Mouse (Mus musculus) embryo, embryonic 9.5 days (tissue): Measurements from ENCODE around the gene Pitpnc1.
"Not testable (repeated sequence)": the region's sequence is repeated elsewhere in the genome, so short reads cannot be mapped to it uniquely, and the experiment has no call there.

ENCODE experiments used
- DNase-seq: peaks from one replicate; pipeline ENCODE4 v3.0.0-alpha.2; 2017; ENCODE audit errors: extremely low spot score

The Pitpnc1 gene

DNA sequence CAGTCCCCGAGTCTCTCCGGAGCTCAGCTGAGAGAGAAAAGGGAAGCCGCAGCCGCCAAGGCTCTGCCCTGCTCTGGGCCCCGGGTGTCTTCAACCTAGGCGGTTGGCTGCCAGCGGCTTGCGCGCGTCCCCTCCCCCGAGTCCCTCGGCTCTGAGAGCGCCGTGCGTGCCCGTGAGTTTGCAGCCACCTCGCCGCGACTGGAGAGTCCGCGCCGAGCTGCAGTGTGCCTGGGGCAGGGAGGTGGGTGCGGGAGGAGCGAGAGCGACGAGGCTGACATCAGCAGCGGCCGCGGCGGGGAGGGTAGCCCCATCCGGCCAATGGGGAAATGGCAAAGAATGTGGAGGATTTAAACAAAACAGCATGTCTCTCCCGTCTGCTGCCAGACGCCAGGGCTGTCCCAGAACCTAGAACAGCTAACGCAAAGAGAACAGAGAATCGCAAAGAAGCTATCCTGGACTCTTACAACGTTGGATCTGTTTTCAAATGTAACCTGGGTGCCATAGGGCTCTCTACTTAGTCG is at the start of gene Pitpnc1:
TSS of gene Pitpnc1 (minus strand) at position 179 of the 521 bp plus-strand sequence.
- peak; percentile 89 for DNase-seq

DNA sequence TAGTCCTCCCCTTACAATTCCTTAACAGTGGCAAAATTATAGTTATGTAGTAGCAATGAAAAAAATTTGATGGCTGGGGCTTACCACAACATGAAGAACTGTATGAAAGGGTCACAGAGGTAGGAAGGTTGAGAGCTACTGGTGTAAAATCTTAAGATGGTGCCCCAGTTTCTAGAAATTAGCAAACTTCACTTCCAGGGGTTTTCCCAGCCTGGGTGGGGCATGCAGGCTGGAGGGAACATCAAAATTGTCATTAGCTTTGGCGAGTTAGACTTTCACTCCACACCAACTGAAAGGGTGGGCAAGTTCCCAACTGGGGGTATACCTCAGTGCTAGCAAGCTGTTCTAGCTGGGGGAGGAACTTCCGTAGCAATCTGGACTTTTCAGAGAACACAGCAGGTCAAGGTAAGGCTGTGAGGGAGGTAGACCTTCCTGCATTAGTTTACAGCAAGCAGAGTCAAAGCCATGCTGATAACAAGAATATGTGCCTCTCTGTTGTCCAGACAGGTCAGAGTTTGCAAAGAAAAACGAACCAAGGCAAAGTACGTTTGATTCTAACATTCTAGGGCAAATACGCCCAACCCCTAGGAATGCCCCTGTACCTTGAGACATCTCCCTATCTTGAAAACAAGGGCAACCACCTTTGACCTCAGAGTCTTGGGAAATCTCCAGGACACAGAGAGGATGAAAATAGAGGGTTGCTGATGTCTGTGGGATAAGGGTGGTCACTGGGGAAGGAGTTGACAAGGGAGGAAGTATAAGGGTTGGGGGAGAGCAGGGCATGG is 48.3 kb upstream of the Pitpnc1 start:
- no peak for DNase-seq

DNA sequence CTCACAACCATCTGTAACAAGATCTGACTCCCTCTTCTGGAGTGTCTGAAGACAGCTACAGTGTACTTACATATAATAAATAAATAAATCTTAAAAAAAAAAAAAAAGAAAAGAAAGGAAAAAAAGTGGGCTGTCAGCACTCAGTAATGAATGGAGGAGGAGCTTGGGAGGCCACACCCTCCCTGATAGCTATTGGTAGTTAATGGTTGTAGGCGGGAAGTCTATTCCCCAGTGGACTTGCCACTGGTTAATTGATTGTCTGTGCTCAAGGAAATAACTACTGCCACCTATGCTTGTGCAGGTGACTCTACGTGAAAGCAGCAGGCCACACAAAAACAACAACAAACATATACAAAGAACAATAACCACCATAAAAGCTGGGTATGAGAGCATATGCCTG is 45.9 kb upstream of the Pitpnc1 start:
- DNase-seq: no peak

DNA sequence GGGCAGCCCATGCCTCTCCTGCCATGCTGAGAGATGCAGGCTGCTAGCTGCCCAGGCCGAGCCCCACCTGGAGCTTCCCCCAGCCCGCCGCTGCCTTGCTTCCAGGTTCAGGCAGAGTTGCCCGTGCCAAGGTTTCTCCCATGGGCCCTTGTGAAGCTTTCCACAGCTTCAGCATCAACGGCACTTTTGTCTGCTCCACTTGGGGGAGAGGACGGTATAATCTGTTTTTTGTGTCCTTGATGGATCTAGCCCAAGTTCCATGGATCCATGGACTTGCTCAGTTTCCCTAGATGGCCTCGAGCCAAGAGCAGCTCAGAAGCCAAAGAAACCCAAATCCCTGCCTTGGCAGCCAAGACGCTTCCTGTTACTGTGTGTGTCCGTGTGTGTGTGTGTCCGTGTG is 42.5 kb upstream of the Pitpnc1 start:
- DNase-seq: no peak

DNA sequence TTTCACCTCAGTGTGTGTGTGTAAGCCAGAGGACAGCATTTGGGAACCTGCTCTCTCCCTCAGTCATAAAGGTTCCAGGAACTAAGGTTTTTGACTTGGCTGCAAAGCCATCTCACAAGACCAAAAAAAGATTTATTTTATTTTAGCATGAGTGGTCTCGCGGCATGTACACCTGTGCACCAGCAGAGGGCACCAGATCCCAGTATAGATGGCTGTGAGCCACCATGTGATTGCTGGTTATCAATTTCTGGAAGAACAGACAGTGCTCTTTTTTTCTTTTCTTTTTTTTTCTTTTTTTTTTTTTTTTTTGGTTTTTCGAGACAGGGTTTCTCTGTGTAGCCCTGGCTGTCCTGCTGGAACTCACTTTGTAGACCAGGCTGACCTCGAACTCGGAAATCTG is 41.5 kb upstream of the Pitpnc1 start:
- peak; percentile 47 for DNase-seq

DNA sequence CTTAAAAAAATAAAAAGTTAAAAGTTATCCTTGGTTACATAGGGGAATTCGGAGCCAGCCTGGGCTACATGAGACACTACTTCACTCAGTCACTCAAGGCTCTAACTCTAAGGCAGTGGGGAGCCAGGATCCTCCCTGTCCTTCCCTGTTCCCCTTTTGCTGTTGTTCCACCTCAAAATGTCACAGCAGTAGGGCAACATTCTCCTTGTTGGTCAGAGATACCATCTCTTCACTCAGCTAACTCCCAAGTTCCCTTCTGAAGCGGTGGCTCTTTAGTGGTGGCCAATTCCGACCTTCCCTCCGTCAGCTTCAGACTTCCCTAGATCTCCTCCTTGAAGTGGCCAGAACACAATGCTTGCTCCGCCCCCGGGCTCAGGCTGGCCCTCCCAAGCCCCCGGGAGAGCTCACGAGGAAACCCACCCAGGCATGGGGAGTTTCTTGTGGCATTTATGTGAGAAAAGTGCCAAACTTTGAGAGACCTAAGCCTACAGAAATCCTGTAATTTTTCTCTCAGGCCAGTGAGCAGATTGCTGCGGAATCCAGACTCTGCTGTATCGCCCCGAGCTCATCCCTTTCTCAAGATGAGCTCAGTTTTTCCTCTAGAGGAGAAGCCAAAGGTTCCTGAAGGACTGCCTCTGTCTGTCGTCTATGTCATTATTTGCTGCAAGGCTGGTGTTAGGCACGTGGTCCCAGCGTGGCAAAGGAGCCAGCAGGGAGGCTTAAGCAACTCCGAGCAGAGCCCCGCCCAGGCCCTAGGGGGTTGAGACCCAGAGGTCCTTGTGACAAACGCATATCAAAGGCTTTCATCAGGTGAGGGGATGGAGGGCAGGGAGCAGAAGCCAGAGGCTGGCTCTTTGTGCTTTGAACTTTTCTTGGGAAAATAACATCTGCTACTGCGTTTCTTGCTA is 40.1 kb upstream of the Pitpnc1 start:
- peak; percentile 51 for DNase-seq

DNA sequence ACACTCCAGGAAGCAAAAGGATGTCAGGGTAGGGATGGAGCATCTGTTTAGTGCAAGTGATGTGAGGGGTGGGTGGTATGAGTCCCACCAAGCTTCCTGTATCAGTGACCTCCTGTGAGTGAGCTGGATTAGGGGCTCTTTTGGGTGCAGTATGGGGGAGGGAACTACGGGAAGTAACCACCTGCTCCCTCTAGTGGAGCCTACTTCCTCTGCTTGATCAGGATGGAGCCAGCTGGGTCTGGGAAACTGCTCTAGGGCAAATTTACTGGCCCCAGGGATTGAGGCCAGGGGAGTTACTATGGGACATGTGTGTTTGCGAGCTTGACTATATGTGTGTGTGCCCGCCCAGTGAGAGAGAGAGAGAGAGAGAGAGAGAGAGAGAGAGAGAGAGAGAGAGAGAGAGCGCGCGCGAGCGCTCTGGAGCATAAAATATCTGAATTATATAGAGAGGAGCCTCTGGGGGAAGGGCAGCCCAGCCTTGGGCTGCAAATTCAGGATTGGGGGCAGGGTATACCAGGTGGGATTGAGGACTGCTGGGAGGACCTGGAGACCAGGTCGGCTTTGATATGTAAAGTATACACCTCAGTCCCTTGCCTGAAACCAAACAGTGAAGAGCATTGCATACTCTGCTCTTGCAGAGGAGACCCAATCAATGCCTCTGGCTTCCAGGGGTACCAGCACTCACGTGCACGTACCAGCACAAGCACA is 39.3 kb upstream of the Pitpnc1 start:
- DNase-seq: peak; percentile 41

DNA sequence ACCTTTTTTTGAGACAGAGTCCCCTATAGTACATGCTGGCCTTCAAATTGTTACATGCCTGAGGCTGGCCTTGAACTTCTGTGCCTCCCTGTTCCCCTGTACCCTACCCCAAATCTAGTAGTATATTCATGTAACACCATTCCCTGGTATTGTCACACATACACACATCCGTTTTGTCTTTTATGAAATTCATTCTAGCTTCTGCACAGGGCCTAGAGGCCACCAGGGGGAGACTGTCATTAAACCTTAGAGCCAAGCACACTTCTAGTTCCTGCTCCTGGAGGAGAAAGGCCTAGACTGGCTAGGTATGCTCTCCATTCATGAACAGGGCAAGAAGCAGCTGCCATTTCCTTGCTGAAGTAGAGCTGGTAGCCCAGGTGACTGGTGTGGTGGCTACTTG is 35.8 kb upstream of the Pitpnc1 start:
- DNase-seq: no peak

DNA sequence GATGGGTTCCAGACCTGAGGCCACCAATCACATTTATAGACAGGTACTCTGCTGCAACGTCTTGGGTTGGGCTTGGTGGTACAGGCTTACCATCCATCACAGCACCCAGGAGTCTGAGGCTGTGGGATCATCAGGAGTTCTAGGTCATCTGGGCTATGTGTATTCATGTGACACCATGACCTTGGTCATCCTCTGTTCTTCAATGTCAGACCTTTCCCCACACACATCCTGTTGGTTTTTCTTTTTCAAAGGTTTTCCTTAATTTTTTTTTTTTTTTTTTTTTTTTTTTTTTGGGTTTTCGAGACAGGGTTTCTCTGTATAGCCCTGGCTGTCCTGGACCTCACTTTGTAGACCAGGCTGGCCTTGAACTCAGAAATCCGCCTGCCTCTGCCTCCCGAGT is 33.9 kb upstream of the Pitpnc1 start:
- not testable (repeated sequence) for DNase-seq

DNA sequence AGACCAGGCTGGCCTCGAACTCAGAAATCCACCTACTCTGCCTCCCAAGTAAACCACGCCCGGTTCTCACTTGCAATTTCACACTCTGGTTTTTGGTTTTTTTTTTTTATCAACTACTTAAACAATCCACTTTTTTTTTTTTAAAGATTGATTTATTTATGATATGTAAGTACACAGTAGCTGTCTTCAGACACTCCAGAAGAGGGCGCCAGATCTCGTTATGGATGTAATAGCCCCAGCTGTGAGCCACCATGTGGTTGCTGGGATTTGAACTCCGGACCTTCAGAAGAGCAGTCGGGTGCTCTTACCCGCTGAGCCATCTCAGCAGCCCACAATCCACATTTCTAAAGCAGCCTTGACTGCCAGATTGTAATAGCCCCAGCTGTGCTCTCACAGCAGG is 32.3 kb upstream of the Pitpnc1 start:
- DNase-seq: no peak

DNA sequence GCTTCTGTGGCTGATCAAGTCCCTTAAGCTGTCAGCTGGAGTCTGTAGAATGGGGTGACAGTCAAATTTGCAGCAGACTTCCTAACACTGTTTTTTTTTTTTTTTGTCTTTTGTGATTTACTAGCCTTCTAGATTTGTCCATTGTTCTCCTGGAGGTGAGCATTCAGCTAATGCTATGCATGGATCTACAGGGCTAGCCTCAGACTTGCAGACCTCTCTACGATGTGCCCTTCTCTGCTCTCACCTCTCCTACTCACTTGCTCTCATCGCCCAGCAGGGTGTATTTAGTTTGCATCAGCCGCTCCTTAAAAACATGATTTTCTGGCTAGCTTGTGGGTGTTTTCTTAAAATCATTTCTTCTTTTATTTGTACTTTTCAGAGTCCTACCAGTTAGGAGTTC is 13.8 kb upstream of the Pitpnc1 start:
- no peak for DNase-seq

DNA sequence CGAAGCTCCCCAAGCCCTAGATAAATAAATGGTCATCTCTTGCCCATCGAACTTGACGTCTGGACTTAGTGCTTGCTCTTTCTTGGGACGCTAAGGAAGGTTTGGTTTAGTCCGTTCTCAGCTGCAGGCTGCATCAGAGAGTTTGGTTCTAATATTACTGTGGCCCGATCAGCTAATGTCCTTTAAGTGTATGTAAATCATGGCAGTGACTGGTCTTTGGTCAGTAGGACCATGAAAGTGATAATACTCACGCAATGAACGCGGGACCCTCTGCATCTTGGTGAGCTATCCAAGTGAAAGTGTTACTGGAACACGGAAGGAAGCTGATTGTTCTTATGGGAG is 9.3 kb upstream of the Pitpnc1 start:
- DNase-seq: no peak

DNA sequence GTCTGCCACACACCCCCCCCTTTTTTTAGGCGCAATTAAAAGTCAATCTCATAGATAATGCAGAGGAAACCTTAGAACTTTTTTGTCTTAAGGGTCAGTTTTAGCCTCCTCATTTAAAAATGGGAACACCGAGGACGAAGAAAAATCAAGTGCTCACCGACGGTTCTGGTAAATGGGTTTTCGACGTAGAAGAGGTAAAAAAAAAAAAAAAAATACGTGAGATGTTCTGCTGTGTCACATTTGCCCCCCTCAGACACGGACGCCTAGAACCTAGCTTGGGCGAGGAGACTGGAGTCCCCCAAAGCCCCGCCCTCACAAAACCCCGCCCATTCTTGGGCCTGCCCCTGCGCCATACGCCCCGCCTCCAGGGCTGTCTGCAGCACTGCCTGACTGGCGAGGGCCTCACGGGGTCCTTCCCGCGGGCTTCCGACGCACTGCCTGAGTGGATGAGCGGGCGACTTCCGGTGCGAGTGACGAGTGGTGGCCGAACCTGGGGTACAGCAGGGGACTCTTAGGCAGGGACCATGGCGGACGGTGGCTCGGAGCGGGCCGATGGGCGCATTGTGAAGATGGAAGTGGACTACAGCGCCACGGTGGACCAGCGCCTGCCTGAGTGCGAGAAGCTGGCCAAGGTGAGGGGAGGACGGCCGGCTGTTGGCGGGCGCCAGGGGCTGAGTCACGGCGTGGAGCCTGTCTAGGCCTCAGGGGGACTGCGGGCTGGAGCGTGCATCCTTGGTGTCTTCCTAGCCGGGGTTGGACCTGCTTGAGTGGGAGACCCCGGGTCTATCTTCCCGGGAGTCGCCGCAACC is 8.8 kb upstream of the Pitpnc1 start, which contains the start of gene Psmd12:
TSS of gene Psmd12 (plus strand) at position 432 of the 809 bp plus-strand sequence.
- DNase-seq: peak; percentile 99

DNA sequence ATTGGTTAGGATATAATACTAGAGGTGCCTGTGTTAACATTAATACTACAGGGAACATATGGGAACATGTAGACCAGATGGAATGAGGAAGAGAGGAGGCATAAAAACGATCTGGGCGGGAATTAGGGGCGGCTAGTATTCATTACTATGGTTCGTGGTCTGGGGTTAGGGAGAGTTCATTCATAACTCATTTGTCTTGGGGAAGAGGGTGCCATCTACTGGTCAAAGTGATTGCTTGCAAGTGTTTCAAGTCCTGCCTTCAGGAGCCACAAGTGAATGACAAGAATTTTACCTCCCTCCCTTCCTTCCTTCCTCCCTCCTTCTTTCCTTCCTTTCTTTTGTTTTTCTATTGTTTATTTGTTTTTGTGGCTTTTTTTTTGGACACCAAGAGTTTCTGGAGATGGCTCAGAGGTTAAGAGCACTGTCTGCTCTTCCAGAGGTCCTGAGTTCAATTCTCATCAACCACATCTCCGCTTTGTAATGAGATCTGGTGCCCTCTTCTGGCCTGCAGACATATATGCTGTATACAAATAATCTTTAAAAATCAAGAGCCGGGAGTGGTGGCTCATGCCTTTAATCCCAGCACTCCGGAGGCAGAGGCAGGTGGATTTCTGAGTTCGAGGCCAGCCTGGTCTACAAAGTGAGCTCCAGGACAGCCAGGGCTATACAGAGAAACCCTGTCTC is 2.8 kb upstream of the Pitpnc1 start:
- peak; percentile 77 for DNase-seq

DNA sequence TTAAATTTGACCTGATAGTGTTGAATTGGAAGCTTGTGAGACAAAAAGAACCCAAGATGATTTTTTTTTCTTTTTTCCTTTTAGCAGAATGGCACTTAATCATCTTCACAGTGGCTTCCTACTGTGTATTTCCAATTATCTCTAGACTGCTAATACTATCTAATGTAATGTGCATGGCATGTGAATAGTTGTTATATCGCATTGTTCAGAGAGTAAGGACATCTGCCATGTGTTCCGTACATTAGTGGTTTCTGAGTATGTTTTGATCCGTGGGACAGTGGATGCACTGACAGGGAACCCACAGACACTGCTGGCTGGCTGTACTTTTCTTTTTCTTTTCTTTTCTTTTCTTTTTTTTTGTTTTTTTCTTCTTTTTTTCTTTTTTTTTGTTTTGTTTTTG is 1.8 kb upstream of the Pitpnc1 start:
- no peak for DNase-seq

DNA sequence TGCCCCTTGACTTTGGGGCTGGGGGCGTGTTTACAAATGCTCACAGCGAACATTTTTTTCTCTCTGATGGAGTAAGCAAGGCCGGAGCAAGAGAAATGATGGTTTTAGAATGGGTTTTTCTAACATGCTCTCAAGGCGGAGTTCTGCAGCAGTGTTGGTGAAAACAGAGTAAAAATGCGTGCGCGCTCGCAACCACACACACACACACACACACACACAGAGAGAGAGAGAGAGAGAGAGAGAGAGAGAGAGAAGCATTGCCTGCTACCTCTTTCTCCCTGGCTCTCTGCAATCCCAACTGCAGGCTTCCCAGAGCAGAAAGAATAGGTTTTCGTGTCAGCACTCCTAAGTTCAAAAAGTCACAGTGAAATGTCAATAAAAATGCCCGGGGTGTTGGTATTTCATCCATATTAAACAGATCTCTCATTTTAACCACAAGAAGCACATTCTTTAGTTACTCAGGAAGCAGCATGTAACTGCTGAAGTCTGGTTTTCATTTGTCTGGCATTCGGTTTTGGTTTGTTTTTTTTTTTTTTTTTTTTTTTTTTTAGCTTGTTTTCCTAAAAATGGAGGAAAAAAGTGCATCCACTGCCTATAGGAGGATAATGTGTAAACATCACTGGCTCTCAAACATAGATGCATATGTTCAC is 697 bp upstream of the Pitpnc1 start:
- DNase-seq: no peak

DNA sequence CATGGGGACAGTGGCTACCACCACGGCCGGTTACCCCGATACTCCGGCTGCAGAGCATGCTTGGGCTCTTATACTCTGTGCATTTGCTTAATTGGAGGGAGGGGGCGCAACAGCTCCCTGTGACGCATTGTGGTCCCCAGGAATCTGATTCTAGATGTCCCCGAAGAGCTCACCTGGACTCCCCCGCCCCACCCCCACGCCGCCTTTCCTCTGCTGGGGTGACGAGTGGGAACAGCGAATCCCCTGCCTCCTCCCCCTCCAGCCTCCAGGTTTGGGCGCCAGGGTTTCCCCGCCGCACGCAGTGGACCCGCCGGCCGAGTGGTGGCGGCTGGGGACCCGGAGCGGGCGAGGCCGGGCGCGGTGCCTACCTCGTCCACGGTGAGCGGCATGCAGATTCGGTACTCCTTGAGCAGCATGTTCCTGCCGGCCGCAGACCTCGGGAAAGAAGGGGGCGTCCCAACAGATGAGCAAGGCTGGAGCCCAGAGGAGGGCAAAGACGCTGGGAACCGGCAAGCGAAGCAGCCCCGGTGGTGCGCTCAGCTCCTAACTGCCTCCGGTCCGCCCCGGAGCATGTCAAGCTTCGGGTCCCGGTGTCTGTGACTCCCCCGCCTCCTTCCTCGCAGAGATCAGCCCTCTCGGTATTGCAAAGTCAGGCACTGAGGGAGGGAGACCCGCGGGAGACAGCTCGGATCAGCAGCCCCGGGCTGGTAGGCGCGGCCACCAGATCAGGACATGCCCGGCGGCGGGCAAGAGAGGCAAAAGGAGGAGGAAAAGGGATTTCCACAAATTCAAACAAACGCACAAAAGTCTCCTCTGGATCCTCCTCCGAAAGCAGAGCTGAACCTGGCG is 752 bp downstream of the Pitpnc1 start:
- peak; percentile 76 for DNase-seq

DNA sequence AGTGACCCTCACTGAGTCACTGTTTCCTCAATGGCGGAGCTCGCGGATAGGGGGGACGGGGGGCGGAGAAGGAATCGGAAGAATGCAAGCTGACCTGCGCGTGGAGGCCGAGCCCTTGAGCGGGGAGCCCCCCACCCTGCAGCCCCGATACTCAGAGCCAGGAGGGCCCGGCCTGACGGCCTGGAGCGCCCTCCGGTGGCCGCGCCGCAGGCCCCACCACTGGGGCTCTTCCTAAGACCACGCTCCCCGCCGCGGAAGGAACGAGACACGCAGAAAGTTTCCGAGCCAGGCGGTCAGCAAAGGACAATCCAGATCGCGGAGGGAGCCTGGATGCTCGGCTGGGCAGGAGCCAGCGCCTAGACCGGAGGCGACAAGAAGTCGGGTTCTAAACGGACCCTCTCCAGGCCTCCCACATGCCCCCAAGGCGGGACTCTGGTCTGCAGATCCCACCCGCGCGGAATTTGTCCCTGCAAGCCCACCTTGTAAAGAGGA is 1.4 kb downstream of the Pitpnc1 start:
- DNase-seq: peak; percentile 83
